Mouse (Mus musculus) intestine, postnatal 0 days (tissue): ENCODE results near the gene Hs6st3. TPM values are rescaled to one million over a fixed set of nuclear protein-coding genes. Genes with fewer than 3 reads are reported as not detected.

Source experiments
- ATAC-seq: fragments of 200-750 bp; cut with Nextera tagmentation; 2 replicates; pipeline ENCODE4 v1.8.0; 2017; ENCODE audit warnings: mild to moderate bottlenecking, moderate TSS enrichment, moderate library complexity
- H3K27ac ChIP-seq: fragments of 300-500 bp; sonication (generic); 2 replicates; pipeline ENCODE4 v1.5.1; 2014; ENCODE audit warnings: mild to moderate bottlenecking, low read depth, low read length, moderate library complexity
- H3K27me3 ChIP-seq: fragments of 300-500 bp; sonication (generic); replicated peaks from 2 replicates; pipeline ENCODE4 v1.6.1; 2014; ENCODE audit warnings: low read length, mixed read lengths; ENCODE audit not compliant: control insufficient read depth, insufficient read depth
- H3K36me3 ChIP-seq: fragments of 300-500 bp; sonication (generic); 2 replicates; pipeline ENCODE4 v1.6.1; 2014; ENCODE audit warnings: mild to moderate bottlenecking, moderate library complexity; ENCODE audit not compliant: control insufficient read depth, insufficient read depth
- H3K4me1 ChIP-seq: fragments of 300-500 bp; sonication (generic); replicated peaks from 2 replicates; pipeline ENCODE4 v1.6.1; 2014; ENCODE audit warnings: antibody characterized with exemption, low read length, mixed read lengths; ENCODE audit not compliant: control insufficient read depth, insufficient read depth
- H3K4me2 ChIP-seq: fragments of 300-500 bp; sonication (generic); replicated peaks from 2 replicates; pipeline ENCODE4 v1.6.1; 2014; ENCODE audit warnings: low read depth, mild to moderate bottlenecking, moderate library complexity
- H3K4me3 ChIP-seq: fragments of 300-500 bp; sonication (generic); 2 replicates; pipeline ENCODE4 v1.5.1; 2014; ENCODE audit warnings: low read depth, low read length
- H3K9ac ChIP-seq: fragments of 300-500 bp; sonication (generic); 2 replicates; pipeline ENCODE4 v1.6.1; 2014; ENCODE audit warnings: mild to moderate bottlenecking, low read depth, low read length
- H3K9me3 ChIP-seq: fragments of 300-500 bp; sonication (generic); 2 replicates; pipeline ENCODE4 v1.6.1; 2016; ENCODE audit warnings: mixed run types; ENCODE audit not compliant: control insufficient read depth
- CTCF ChIP-seq: sonication (generic); IDR thresholded peaks from 2 replicates; pipeline ENCODE4 v1.5.1; 2016; ENCODE audit warnings: low read depth, mild to moderate bottlenecking, control low read depth, antibody characterized with exemption, moderate library complexity
- WGBS: fragments of 180-500 bp; shearing (Covaris S2); extraction: QIAGEN DNeasy Blood & Tissue Kit; methylation state at CpG from one replicate; pipeline ENCODE4 v1.1.7; 2014; 5-methylcytosine and 5-hydroxymethylcytosine counted together
- polyA plus RNA-seq: library from polyadenylated mRNA; unstranded; fragments of >200 nt; fragmentation: Nextera tagmentation; extraction: Ambion mirVana; gene quantifications from 2 replicates; pipeline ENCODE4 v1.2.1, GENCODE M21; 2015

The Hs6st3 gene
- polyA plus RNA-seq, 1 experiment from 2014 or later, result not detected

DNA sequence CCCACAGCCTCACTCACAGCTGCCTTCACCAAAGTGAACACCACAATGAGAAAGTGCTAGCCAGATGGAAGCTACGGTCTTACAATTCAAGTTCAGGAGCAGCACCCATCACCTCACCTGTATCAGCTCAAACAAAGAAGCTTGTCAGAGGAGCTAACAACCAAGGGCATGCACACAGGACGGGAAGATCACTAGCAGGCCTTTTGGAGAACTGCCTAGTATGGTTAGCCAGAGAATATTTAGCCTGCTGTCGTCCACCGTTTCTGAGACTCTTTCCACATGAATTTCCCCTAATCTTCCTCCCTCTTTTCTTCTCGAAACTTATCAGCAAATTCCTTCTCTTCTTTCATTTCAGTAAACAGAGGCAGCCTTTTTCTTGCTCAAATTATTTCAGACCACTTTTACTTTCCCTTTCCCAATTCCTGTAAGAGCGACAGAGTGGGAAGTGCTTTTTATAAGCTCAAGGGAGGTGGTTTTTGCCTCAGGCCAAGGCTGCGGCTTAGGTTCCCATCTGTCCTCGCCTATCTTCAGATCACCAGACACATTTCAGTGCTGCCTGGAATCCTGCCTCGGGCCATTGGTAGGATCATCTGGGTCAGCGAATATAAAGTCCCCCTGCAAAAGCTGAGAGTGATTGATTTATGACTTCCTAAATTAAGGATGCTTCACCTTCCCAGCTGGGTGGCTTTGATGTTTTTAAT, 757.8 kb downstream of the Hs6st3 start:
- H3K4me3 ChIP-seq, result no peak overlapping the region
- WGBS, result 51% methylated on average over 10 of the region's 10 CpGs
- TF ChIP-seq CTCF, result no peak
- H3K9me3 ChIP-seq, result no peaks in the 10 kb centered on the region
- no peak for ATAC-seq
- no peak overlapping the region for H3K27ac ChIP-seq
- no peaks in the 10 kb centered on the region for H3K36me3 ChIP-seq
- H3K4me1 ChIP-seq, result no peaks in the 10 kb centered on the region
- no peak overlapping the region for H3K9ac ChIP-seq
- no peaks in the 10 kb centered on the region for H3K27me3 ChIP-seq
- H3K4me2 ChIP-seq, result no peak overlapping the region

DNA sequence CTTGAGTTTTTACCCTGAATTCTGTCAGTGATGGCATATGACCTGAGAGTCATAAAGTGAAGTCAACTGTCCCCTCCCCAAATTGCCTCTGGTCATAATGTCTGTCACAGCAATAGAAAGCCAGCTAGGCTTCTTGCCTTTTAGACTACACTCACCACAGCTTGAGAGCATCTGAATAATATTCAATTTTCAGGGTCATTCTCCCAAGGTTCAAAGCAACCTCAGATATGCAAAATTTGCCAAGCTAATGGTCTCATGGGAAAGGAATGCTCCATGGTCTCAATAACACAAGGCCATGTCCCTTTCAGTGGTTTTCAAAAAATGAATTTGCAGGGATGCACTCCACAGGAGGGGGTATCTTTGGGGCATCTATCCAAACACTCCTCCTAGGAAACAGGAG, 764.3 kb downstream of the Hs6st3 start:
- H3K4me2 ChIP-seq, result no peak overlapping the region

DNA sequence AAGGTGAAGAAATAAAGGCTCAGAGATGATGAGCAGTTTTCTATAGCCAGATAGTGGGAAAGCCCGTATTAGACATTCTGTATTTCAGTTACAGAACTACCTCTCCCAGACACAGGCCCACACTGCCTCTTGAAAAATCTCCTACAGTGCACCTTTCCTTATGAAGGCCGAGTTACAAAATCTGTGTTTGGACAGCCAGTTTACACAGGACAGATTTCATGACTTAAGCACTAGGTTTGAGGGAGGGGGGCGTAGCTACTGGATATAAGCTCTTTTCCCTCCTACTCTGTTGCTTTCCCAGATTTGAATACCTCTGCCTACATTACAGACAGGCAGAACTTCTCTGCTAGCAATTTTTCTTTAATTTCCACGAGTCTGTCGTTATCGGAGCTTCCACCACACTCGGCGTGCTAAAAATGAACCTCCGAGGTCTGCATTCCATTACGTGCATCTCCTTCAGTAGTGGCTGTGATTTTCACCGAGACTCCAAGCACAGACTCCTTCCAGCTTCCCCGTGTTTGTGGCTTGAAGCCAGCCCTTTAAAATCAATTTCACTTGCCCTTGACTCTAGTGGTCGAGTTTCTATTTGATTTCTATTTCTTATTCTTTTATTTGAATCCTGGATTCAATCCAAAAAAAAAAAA, 770.0 kb downstream of the Hs6st3 start:
- 59% methylated on average over 13 of the region's 13 CpGs for WGBS

More for the DNA sequence above, 764.3 kb downstream of the Hs6st3 start:
- no peak for TF ChIP-seq CTCF
- Histone ChIP-seq H3K9me3 (no peaks in the 10 kb centered on the region), H3K9ac (no peak overlapping the region), H3K36me3 (no peaks in the 10 kb centered on the region), H3K4me1 (no peaks in the 10 kb centered on the region), H3K27ac (no peak overlapping the region), H3K4me3 (no peak overlapping the region), H3K27me3 (no peaks in the 10 kb centered on the region)
- ATAC-seq, result no peak

DNA sequence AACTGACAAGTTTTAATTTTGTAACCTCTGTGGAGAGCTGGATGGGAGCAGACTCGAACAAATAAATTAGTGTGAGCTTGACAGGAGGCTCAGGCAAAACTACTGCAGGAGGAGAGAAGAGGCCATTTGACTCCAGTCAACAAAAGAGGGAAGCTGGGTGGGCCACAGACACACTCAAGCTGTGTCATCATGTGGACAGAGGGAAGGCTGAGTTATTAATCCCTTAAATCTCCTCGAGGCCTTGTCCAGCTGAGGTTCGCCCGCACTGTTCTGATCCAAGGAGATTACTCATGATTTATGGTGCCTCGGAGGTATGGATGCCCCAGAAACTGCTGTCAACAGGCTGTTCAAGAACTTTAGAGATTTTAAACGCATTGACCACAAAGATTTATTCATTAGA, 776.4 kb downstream of the Hs6st3 start:
- Histone ChIP-seq H3K4me3 (no peak overlapping the region), H3K9ac (no peak overlapping the region), H3K27ac (no peak overlapping the region), H3K27me3 (no peaks in the 10 kb centered on the region), H3K4me2 (no peak overlapping the region), H3K9me3 (no peaks in the 10 kb centered on the region), H3K4me1 (no peaks in the 10 kb centered on the region), H3K36me3 (no peaks in the 10 kb centered on the region)
- ATAC-seq, result no peak
- no peak for TF ChIP-seq CTCF
- WGBS, result 33% methylated on average over 6 of the region's 6 CpGs

More for the DNA sequence above, 770.0 kb downstream of the Hs6st3 start:
- no peak overlapping the region for H3K9ac ChIP-seq
- ATAC-seq, result no peak
- no peak overlapping the region for H3K4me2 ChIP-seq
- H3K27me3 ChIP-seq, result no peaks in the 10 kb centered on the region
- no peak overlapping the region for H3K27ac ChIP-seq
- no peak overlapping the region for H3K4me3 ChIP-seq
- no peaks in the 10 kb centered on the region for H3K36me3 ChIP-seq
- no peaks in the 10 kb centered on the region for H3K9me3 ChIP-seq
- no peaks in the 10 kb centered on the region for H3K4me1 ChIP-seq
- TF ChIP-seq CTCF, result no peak

DNA sequence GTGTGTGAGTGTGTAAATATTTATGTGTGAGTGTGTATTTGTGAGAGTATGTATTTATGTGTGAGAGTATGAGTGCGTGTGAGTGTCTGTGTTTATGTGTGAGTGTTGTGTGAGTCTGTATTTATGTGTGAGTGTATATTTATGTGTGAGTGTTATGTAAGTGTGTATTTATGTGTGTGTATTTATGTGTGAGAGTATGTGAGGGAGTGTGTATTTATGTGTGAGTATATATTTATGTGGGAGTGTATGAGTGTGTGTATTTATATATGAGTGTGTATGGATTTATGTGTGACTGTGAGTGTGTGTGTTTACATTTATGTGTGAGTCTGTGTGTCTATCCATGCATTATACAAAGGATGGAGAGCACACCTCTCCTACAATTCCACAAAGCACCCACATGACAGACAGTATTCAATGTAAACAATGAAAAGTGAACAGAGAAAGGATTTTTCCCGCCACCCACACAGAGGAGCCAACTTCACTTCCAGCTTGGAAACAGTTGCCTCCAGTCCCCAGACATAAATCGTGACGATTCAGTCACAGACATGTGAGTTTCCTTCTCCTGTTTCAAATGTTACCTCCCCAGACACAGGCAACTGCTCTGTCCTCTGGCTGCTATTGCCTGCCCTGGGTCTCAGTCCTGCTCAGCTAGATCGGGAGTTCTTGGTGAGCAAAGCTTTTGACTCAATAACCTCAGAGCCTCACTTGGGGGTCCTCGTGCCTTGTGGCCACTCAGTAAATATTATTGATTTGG, 780.3 kb downstream of the Hs6st3 start:
- H3K4me2 ChIP-seq, result no peak overlapping the region
- no peak overlapping the region for H3K4me3 ChIP-seq
- TF ChIP-seq CTCF, result no peak
- no peaks in the 10 kb centered on the region for H3K27me3 ChIP-seq
- no peaks in the 10 kb centered on the region for H3K36me3 ChIP-seq
- no peaks in the 10 kb centered on the region for H3K4me1 ChIP-seq
- 38% methylated on average over 6 of the region's 6 CpGs for WGBS
- no peak overlapping the region for H3K27ac ChIP-seq
- H3K9me3 ChIP-seq, result no peaks in the 10 kb centered on the region
- no peak overlapping the region for H3K9ac ChIP-seq
- ATAC-seq, result no peak

DNA sequence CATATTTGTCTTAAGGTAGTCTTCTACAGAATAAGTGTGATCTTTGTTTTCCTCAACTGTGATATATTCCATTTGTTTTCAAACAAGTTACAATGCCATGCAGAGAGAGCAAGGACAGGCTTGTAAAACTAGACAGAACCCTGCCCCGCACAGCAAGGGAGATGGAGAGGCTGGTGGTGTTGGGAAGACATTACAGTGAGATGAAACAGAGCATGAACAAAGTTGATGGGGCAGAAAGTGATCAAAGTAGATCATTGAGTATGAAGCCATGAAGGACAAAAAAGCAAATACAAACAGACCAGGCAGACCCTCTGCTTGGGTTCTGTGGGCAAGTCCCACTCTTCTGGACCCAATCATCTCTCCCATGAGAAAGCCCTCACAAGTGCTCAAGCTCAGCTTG, 781.0 kb downstream of the Hs6st3 start:
- H3K27ac ChIP-seq, result no peak overlapping the region
- no peak for TF ChIP-seq CTCF
- 84% methylated on average over 1 of the region's 1 CpGs for WGBS
- no peak overlapping the region for H3K4me3 ChIP-seq
- no peak overlapping the region for H3K4me2 ChIP-seq
- no peaks in the 10 kb centered on the region for H3K4me1 ChIP-seq
- no peaks in the 10 kb centered on the region for H3K9me3 ChIP-seq
- H3K9ac ChIP-seq, result no peak overlapping the region
- H3K36me3 ChIP-seq, result no peaks in the 10 kb centered on the region
- ATAC-seq, result no peak
- H3K27me3 ChIP-seq, result no peaks in the 10 kb centered on the region

Other genes starting within 250 kb of the Hs6st3 start
- 2.7 and 3.2 TPM in 2 replicates for gene Dzip1, start 212.9 kb upstream of the Hs6st3 start, polyA plus RNA-seq
- gene Dnajc3, start 200.4 kb upstream of the Hs6st3 start, polyA plus RNA-seq, result 37.6 and 38.1 TPM in 2 replicates
- gene Uggt2, start 38.9 kb upstream of the Hs6st3 start, polyA plus RNA-seq, result 1.6 and 2.1 TPM in 2 replicates